Mouse (Mus musculus) CH12.LX (cell line): Measurements from ENCODE around the gene Minpp1. TPM values are rescaled to one million over a fixed set of nuclear protein-coding genes. Genes with fewer than 3 reads are reported as not detected.

Source experiments
- DNase-seq: peaks from one replicate; pipeline ENCODE4 v3.0.0-alpha.2; 2013; ENCODE audit errors: extremely low read depth
- H3K27ac ChIP-seq: 2 replicates; pipeline ENCODE4 v1.5.1; 2012; ENCODE audit warnings: low read depth, mild to moderate bottlenecking, control low read depth, moderate library complexity; ENCODE audit not compliant: insufficient read depth
- H3K27me3 ChIP-seq: replicated peaks from 2 replicates; pipeline ENCODE3; 2012; ENCODE audit warnings: inconsistent platforms
- H3K36me3 ChIP-seq, 2 experiments: replicated peaks in 1 of 2; 2 replicates each; pipeline versions ENCODE3 to v1.6.1; 2012; ENCODE audit warnings: inconsistent platforms in 1 of 2, low read length in 1 of 2, mild to moderate bottlenecking in 1 of 2, mixed read lengths in 1 of 2, moderate library complexity in 1 of 2; ENCODE audit not compliant: control insufficient read depth in 1 of 2, insufficient read depth in 1 of 2
- H3K4me1 ChIP-seq, 2 experiments: 2 replicates each; pipeline ENCODE4 v1.6.1; 2012; ENCODE audit warnings: inconsistent platforms in 1 of 2, moderate library complexity in 1 of 2; ENCODE audit not compliant: insufficient read depth in 2 of 2, control insufficient read depth in 1 of 2
- H3K4me2 ChIP-seq: 2 replicates; pipeline ENCODE4 v1.6.1; 2012; ENCODE audit warnings: low read depth, mild to moderate bottlenecking, control low read depth; ENCODE audit not compliant: poor library complexity, insufficient read depth, severe bottlenecking
- H3K4me3 ChIP-seq, 3 experiments: fragments of 150-350 bp in 1 of 3; sonication (generic) in 1 of 3; replicated peaks in 1 of 3; 2 replicates each; pipeline versions ENCODE3 to v1.5.1; 2011 to 2012; ENCODE audit warnings: low read depth in 2 of 3, low read length in 2 of 3, mild to moderate bottlenecking in 2 of 3, moderate library complexity in 2 of 3, control low read depth in 1 of 3, improper control_type of control experiment in 1 of 3, inconsistent platforms in 1 of 3, mixed read lengths in 1 of 3; ENCODE audit not compliant: poor library complexity in 1 of 3
- H3K79me2 ChIP-seq: replicated peaks from 2 replicates; pipeline ENCODE4 v1.6.1; 2012; ENCODE audit warnings: mild to moderate bottlenecking, moderate library complexity; ENCODE audit not compliant: control insufficient read depth, poor library complexity, insufficient read depth, severe bottlenecking; ENCODE audit errors: extremely low read depth
- H3K9ac ChIP-seq: 2 replicates; pipeline ENCODE4 v1.6.1; 2012; ENCODE audit warnings: low read depth, mild to moderate bottlenecking, control low read depth, moderate library complexity; ENCODE audit not compliant: insufficient read depth
- H3K9me3 ChIP-seq: replicated peaks from 2 replicates; pipeline ENCODE3; 2012; ENCODE audit warnings: low read length, inconsistent platforms, mixed read lengths
- CHD2 ChIP-seq: IDR thresholded peaks from 2 replicates; pipeline ENCODE4 v1.6.1; 2011; ENCODE audit warnings: low read length, improper control_type of control experiment
- E2F4 ChIP-seq: IDR thresholded peaks from 2 replicates; pipeline ENCODE4 v1.6.1; 2011; ENCODE audit warnings: low read depth, low read length, improper control_type of control experiment; ENCODE audit not compliant: insufficient replicate concordance
- ELF1 ChIP-seq: IDR thresholded peaks from 2 replicates; pipeline ENCODE4 v1.6.1; 2014; ENCODE audit warnings: low read depth, mild to moderate bottlenecking, inconsistent platforms, low read length, improper control_type of control experiment
- IRF4 ChIP-seq: IDR thresholded peaks from 2 replicates; pipeline ENCODE4 v1.6.1; 2014; ENCODE audit warnings: low read depth, mild to moderate bottlenecking, inconsistent platforms, low read length, improper control_type of control experiment
- MAFK ChIP-seq: IDR thresholded peaks from 2 replicates; pipeline ENCODE4 v1.6.1; 2011; ENCODE audit warnings: low read length, improper control_type of control experiment; ENCODE audit not compliant: insufficient replicate concordance
- MXI1 ChIP-seq: IDR thresholded peaks from 2 replicates; pipeline ENCODE4 v1.6.1; 2011; ENCODE audit warnings: mild to moderate bottlenecking, low read depth, low read length, improper control_type of control experiment
- NRF1 ChIP-seq: IDR thresholded peaks from 2 replicates; pipeline ENCODE4 v1.6.1; 2014; ENCODE audit warnings: low read depth, mild to moderate bottlenecking, inconsistent platforms, low read length, improper control_type of control experiment, moderate library complexity
- PAX5 ChIP-seq: IDR thresholded peaks from 2 replicates; pipeline ENCODE4 v1.6.1; 2012; ENCODE audit warnings: low read length, inconsistent platforms, mixed read lengths
- RAD21 ChIP-seq: IDR thresholded peaks from 2 replicates; pipeline ENCODE4 v1.6.1; 2011; ENCODE audit warnings: low read depth, mild to moderate bottlenecking, low read length, improper control_type of control experiment, moderate library complexity
- SIN3A ChIP-seq: IDR thresholded peaks from 2 replicates; pipeline ENCODE4 v1.6.1; 2012; ENCODE audit warnings: low read length, improper control_type of control experiment, inconsistent platforms
- SMC3 ChIP-seq: IDR thresholded peaks from 2 replicates; pipeline ENCODE4 v1.6.1; 2011; ENCODE audit warnings: low read depth, low read length, improper control_type of control experiment
- TBP ChIP-seq: conservative IDR thresholded peaks from 2 replicates; pipeline ENCODE4 v1.6.1; 2011; ENCODE audit warnings: low read depth, low read length, improper control_type of control experiment
- UBTF ChIP-seq: IDR thresholded peaks from 2 replicates; pipeline ENCODE4 v1.6.1; 2012; ENCODE audit warnings: low read depth, mild to moderate bottlenecking, inconsistent platforms, low read length, improper control_type of control experiment, moderate library complexity
- USF2 ChIP-seq: conservative IDR thresholded peaks from 2 replicates; pipeline ENCODE4 v1.6.1; 2011; ENCODE audit warnings: low read depth, low read length, improper control_type of control experiment
- ZC3H11A ChIP-seq: IDR thresholded peaks from 2 replicates; pipeline ENCODE4 v1.6.1; 2012; ENCODE audit warnings: low read depth, mild to moderate bottlenecking, inconsistent platforms, low read length, improper control_type of control experiment
- ZKSCAN1 ChIP-seq: IDR thresholded peaks from 2 replicates; pipeline ENCODE4 v1.6.1; 2012; ENCODE audit warnings: low read depth, inconsistent platforms, low read length, improper control_type of control experiment, borderline replicate concordance
- ZMIZ1 ChIP-seq: IDR thresholded peaks from 2 replicates; pipeline ENCODE4 v1.6.1; 2012; ENCODE audit warnings: low read depth, mild to moderate bottlenecking, inconsistent platforms, low read length, improper control_type of control experiment
- ZNF384 ChIP-seq: IDR thresholded peaks from 2 replicates; pipeline ENCODE4 v1.6.1; 2012; ENCODE audit warnings: low read depth, low read length, improper control_type of control experiment, inconsistent platforms
- dilution Hi-C: fragments of 300-500 bp; cut with MboI; formaldehyde crosslinking; loops from 2 replicates; pipeline ENCODE4 v1.14.3; 2020; ENCODE audit warnings: low sequenced_read_pairs; ENCODE audit not compliant: extremely low pct_unique_long_range_greater_than_20kb, extremely low pct_ligation_motif_present
- in situ Hi-C: fragments of 300-500 bp; cut with MboI; formaldehyde crosslinking; loops from 3 replicates; pipeline ENCODE4 v1.14.3; 2019; ENCODE audit warnings: low sequenced_read_pairs, low pct_ligation_motif_present, low pct_unique_long_range_greater_than_20kb, mixed read lengths
- polyA plus RNA-seq: library from polyadenylated mRNA; unstranded; fragments of >175 nt; gene quantifications from 2 replicates; pipeline ENCODE4 v1.2.1, GENCODE M21; 2012; ENCODE audit warnings: low read depth; ENCODE audit not compliant: insufficient read length
- total RNA-seq, 2 experiments: library from RNA; depleted of rRNA; stranded (reverse); fragments of 300-350 nt in 1 of 2; fragments of >200 nt in 1 of 2; gene quantifications; 2 replicates each; pipeline ENCODE4 v1.2.3; 2012 to 2014

The Minpp1 gene
- total and polyA plus RNA-seq, 3 experiments = 50.5 to 73.2 (median 50.7) TPM

- Histone ChIP-seq H3K36me3 (no peaks in the 10 kb centered on the region), H3K4me2 (no peak overlapping the region), H3K4me1 (no peaks in the 10 kb centered on the region), H3K79me2 (no peaks in the 10 kb centered on the region), H3K27ac (no peak overlapping the region), H3K4me3 (no peak overlapping the region), H3K9ac (no peak overlapping the region), H3K9me3 (no peaks in the 10 kb centered on the region), H3K27me3 (no peaks in the 10 kb centered on the region)
- dilution Hi-C loops (no loop called here), in situ Hi-C loops (no loop called here)
- no peak for DNase-seq
- TF ChIP-seq ZC3H11A = no peak
- no peak for TF ChIP-seq NRF1
- TF ChIP-seq CHD2 = no peak
- TF ChIP-seq UBTF = no peak
- no peak for TF ChIP-seq SIN3A
- no peak for TF ChIP-seq PAX5
- no peak for TF ChIP-seq ZKSCAN1
- no peak for TF ChIP-seq SMC3
- no peak for TF ChIP-seq TBP
Observed at GRCm38 (mm10) chr19:32547396-32547795, 61.8 kb downstream of the Minpp1 start.

- Histone ChIP-seq H3K9ac (no peak overlapping the region), H3K4me1 (no peaks in the 10 kb centered on the region), H3K4me3 (no peak overlapping the region), H3K27me3 (no peaks in the 10 kb centered on the region), H3K79me2 (no peaks in the 10 kb centered on the region), H3K9me3 (no peaks in the 10 kb centered on the region), H3K27ac (no peak overlapping the region), H3K4me2 (no peak overlapping the region), H3K36me3 (no peaks in the 10 kb centered on the region)
- DNase-seq = no peak
- dilution Hi-C loops = no loop called here
- TF ChIP-seq IRF4 (no peak), USF2 (no peak), ELF1 (no peak), PAX5 (no peak), RAD21 (no peak), E2F4 (no peak), ZMIZ1 (no peak), ZNF384 (no peak), UBTF (no peak), ZC3H11A (no peak), MAFK (no peak), MXI1 (no peak), ZKSCAN1 (no peak)
- in situ Hi-C loops = no loop called here
Observed at GRCm38 (mm10) chr19:32548202-32548601, 62.6 kb downstream of the Minpp1 start.
